Mouse (Mus musculus): Measurements from ENCODE around the gene Fer1l4. TPM values are rescaled to one million over a fixed set of nuclear protein-coding genes. Genes with fewer than 3 reads are reported as not detected.
A peak's percentile ranks its signal among the peaks of the same experiment; 100 is the strongest.

Gene Fer1l4
- polyA plus RNA-seq, 1 experiment from 2014 or later: 1.6 TPM

- Histone ChIP-seq H3K4me2 (no peak overlapping the region), H3K4me3 (replicated peaks) (no peak overlapping the region), H3K4me1 (peaks cover 7% of the 10 kb centered on the region; the same call in 1 of the 2 replicates), H3K9ac (no peak overlapping the region), H3K27me3 (replicated peaks) (no peaks in the 10 kb centered on the region), H3K36me3 (peaks cover 19% of the 10 kb centered on the region), H3K27ac (no peak overlapping the region), H3K9me3 (no peaks in the 10 kb centered on the region)
- 91% methylated on average over 10 of the region's 10 CpGs for WGBS
- no peak for ATAC-seq (ENCODE audit: insufficient read depth, low FRiP score, low read depth)
Measured at GRCm38 (mm10) chr2:156067916-156068315, 15.2 kb upstream of the Fer1l4 start.

GRCm38 (mm10) chr2:156066126-156066525, 13.4 kb upstream of the Fer1l4 start:
- Histone ChIP-seq H3K9me3 (no peaks in the 10 kb centered on the region), H3K27me3 (replicated peaks) (no peaks in the 10 kb centered on the region), H3K27ac (no peak overlapping the region), H3K36me3 (peaks cover 11% of the 10 kb centered on the region; the same call in 1 of the 2 replicates), H3K4me3 (replicated peaks) (peak overlapping the region; percentile 72), H3K4me2 (peak overlapping the region; percentile 96), H3K4me1 (peaks cover 7% of the 10 kb centered on the region; the same call in 1 of the 2 replicates), H3K9ac (no peak overlapping the region)
- ATAC-seq (ENCODE audit: insufficient read depth, low FRiP score, low read depth): no peak
- 30% methylated on average over 10 of the region's 10 CpGs for WGBS

GRCm38 (mm10) chr2:156065099-156066041, 12.6 kb upstream of the Fer1l4 start, which contains the start of gene Spag4:
Gene Spag4 (plus strand): TSS chr2:156065175.
- no peaks in the 10 kb centered on the region for H3K9me3 ChIP-seq
- peak within 1 kb of the TSS; percentile 72 for H3K4me3 ChIP-seq (replicated peaks)
- under 1% methylated on average over 81 of the region's 81 CpGs for WGBS
- no peaks in the 10 kb centered on the region for H3K27me3 ChIP-seq (replicated peaks)
- peak within 1 kb of the TSS; percentile 72; the same call in 1 of the 2 replicates for H3K27ac ChIP-seq
- peak; percentile 79 for ATAC-seq (ENCODE audit: insufficient read depth, low FRiP score, low read depth)
- peak within 1 kb of the TSS; percentile 96 for H3K4me2 ChIP-seq
- peak within 1 kb of the TSS; percentile 51 for H3K9ac ChIP-seq
- peaks cover 10% of the 10 kb centered on the region; the same call in 1 of the 2 replicates for H3K36me3 ChIP-seq
- H3K4me1 ChIP-seq: peaks cover 7% of the 10 kb centered on the region; the same call in 1 of the 2 replicates

GRCm38 (mm10) chr2:156047929-156048328, 4.8 kb downstream of the Fer1l4 start:
- no peak overlapping the region for H3K9ac ChIP-seq
- H3K27ac ChIP-seq: no peak overlapping the region
- ATAC-seq (ENCODE audit: insufficient read depth, low FRiP score, low read depth): no peak
- no peak overlapping the region for H3K4me3 ChIP-seq (replicated peaks)
- no peaks in the 10 kb centered on the region for H3K27me3 ChIP-seq (replicated peaks)
- WGBS: 9% methylated on average over 19 of the region's 19 CpGs
- H3K4me1 ChIP-seq: peaks cover 3% of the 10 kb centered on the region; the same call in 1 of the 2 replicates
- peak overlapping the region; percentile 35 for H3K4me2 ChIP-seq
- no peaks in the 10 kb centered on the region for H3K9me3 ChIP-seq
- H3K36me3 ChIP-seq: no peaks in the 10 kb centered on the region

- Histone ChIP-seq H3K9ac (no peak overlapping the region), H3K9me3 (no peaks in the 10 kb centered on the region), H3K27me3 (replicated peaks) (no peaks in the 10 kb centered on the region), H3K4me2 (no peak overlapping the region), H3K4me3 (replicated peaks) (no peak overlapping the region), H3K36me3 (no peaks in the 10 kb centered on the region), H3K4me1 (no peaks in the 10 kb centered on the region; the same call in 1 of the 2 replicates), H3K27ac (no peak overlapping the region)
- 82% methylated on average over 8 of the region's 8 CpGs for WGBS
- ATAC-seq (ENCODE audit: insufficient read depth, low FRiP score, low read depth): no peak
Measured at GRCm38 (mm10) chr2:156042903-156043302, 9.8 kb downstream of the Fer1l4 start.

GRCm38 (mm10) chr2:156039390-156039789, 13.4 kb downstream of the Fer1l4 start:
- H3K36me3 ChIP-seq: no peaks in the 10 kb centered on the region
- no peaks in the 10 kb centered on the region for H3K27me3 ChIP-seq (replicated peaks)
- H3K9me3 ChIP-seq: no peaks in the 10 kb centered on the region
- no peak overlapping the region; the same call in 1 of the 2 replicates for H3K27ac ChIP-seq
- ATAC-seq (ENCODE audit: insufficient read depth, low FRiP score, low read depth): peak; percentile 63
- H3K9ac ChIP-seq: no peak overlapping the region
- H3K4me2 ChIP-seq: no peak overlapping the region
- 63% methylated on average over 3 of the region's 3 CpGs for WGBS
- H3K4me1 ChIP-seq: no peaks in the 10 kb centered on the region; the same call in 1 of the 2 replicates
- H3K4me3 ChIP-seq (replicated peaks): no peak overlapping the region

- H3K4me1 ChIP-seq: no peaks in the 10 kb centered on the region
- H3K4me2 ChIP-seq: no peak overlapping the region
- no peaks in the 10 kb centered on the region for H3K9me3 ChIP-seq
- H3K9ac ChIP-seq: no peak overlapping the region
- no peak overlapping the region for H3K4me3 ChIP-seq (replicated peaks)
- H3K27me3 ChIP-seq (replicated peaks): no peaks in the 10 kb centered on the region
- H3K27ac ChIP-seq: no peak overlapping the region
- no peaks in the 10 kb centered on the region for H3K36me3 ChIP-seq
- ATAC-seq (ENCODE audit: insufficient read depth, low FRiP score, low read depth): no peak
Measured at GRCm38 (mm10) chr2:156025482-156025881, 27.3 kb downstream of the Fer1l4 start.

GRCm38 (mm10) chr2:156021765-156022164, 31.0 kb downstream of the Fer1l4 start:
- Histone ChIP-seq H3K9ac (no peak overlapping the region), H3K27ac (no peak overlapping the region), H3K4me3 (replicated peaks) (no peak overlapping the region), H3K36me3 (peaks cover 20% of the 10 kb centered on the region), H3K4me1 (no peaks in the 10 kb centered on the region), H3K9me3 (no peaks in the 10 kb centered on the region), H3K27me3 (replicated peaks) (no peaks in the 10 kb centered on the region), H3K4me2 (no peak overlapping the region)
- WGBS: 85% methylated on average over 2 of the region's 2 CpGs
- ATAC-seq (ENCODE audit: insufficient read depth, low FRiP score, low read depth): no peak

GRCm38 (mm10) chr2:156021219-156021618, 31.5 kb downstream of the Fer1l4 start:
- no peak overlapping the region for H3K9ac ChIP-seq
- no peak overlapping the region for H3K27ac ChIP-seq
- H3K4me1 ChIP-seq: no peaks in the 10 kb centered on the region
- no peaks in the 10 kb centered on the region for H3K27me3 ChIP-seq (replicated peaks)
- H3K4me2 ChIP-seq: no peak overlapping the region
- 81% methylated on average over 8 of the region's 8 CpGs for WGBS
- H3K9me3 ChIP-seq: no peaks in the 10 kb centered on the region
- H3K4me3 ChIP-seq (replicated peaks): no peak overlapping the region
- peaks cover 26% of the 10 kb centered on the region for H3K36me3 ChIP-seq
- ATAC-seq (ENCODE audit: insufficient read depth, low FRiP score, low read depth): no peak

GRCm38 (mm10) chr2:156018106-156018505, 34.6 kb downstream of the Fer1l4 start:
- ATAC-seq (ENCODE audit: insufficient read depth, low FRiP score, low read depth): no peak
- no peaks in the 10 kb centered on the region for H3K9me3 ChIP-seq
- 79% methylated on average over 3 of the region's 3 CpGs for WGBS
- peaks cover 48% of the 10 kb centered on the region for H3K36me3 ChIP-seq
- no peak overlapping the region for H3K9ac ChIP-seq
- no peak overlapping the region for H3K4me3 ChIP-seq (replicated peaks)
- no peak overlapping the region for H3K4me2 ChIP-seq
- no peaks in the 10 kb centered on the region for H3K27me3 ChIP-seq (replicated peaks)
- no peaks in the 10 kb centered on the region for H3K4me1 ChIP-seq
- no peak overlapping the region for H3K27ac ChIP-seq

- whole genome bisulfite sequencing: under 1% methylated on average over 45 of the region's 45 CpGs
- H3K36me3 ChIP-seq: peaks cover 29% of the 10 kb centered on the region
- peak within 1 kb of the TSS; percentile 98 for H3K4me3 ChIP-seq (replicated peaks)
- H3K27ac ChIP-seq: peak within 1 kb of the TSS; percentile 69
- H3K27me3 ChIP-seq (replicated peaks): no peaks in the 10 kb centered on the region
- peak within 1 kb of the TSS; percentile 77 for H3K4me2 ChIP-seq
- ATAC-seq (ENCODE audit: insufficient read depth, low FRiP score, low read depth): peak; percentile 100
- H3K9ac ChIP-seq: peak within 1 kb of the TSS; percentile 71
- 0 out of 2 replicates have a peak, but pooled peaks cover 8% of the 10 kb centered on the region for H3K4me1 ChIP-seq
- no peaks in the 10 kb centered on the region for H3K9me3 ChIP-seq
Measured at GRCm38 (mm10) chr2:156007888-156008532, 44.7 kb downstream of the Fer1l4 start, which contains the start of the genes 6430550D23Rik and Ergic3. Gene 6430550D23Rik (minus strand): TSS chr2:156007977. Gene Ergic3 (plus strand): TSS chr2:156008045.
